Mouse (Mus musculus) liver, postnatal 0 days (tissue): ENCODE measurements around the gene Dennd5a.

Source experiments
- CTCF ChIP-seq: sonication (generic); IDR thresholded peaks from 2 replicates; pipeline ENCODE4 v1.5.1; 2016; ENCODE audit warnings: antibody characterized with exemption, low read depth
- EP300 ChIP-seq: IDR thresholded peaks from 2 replicates; pipeline ENCODE4 v1.6.1; 2016; ENCODE audit warnings: antibody characterized with exemption, low read depth, mild to moderate bottlenecking

- TF ChIP-seq EP300: no peak
- TF ChIP-seq CTCF: no peak
Observed at GRCm38 (mm10) chr7:109968924-109969450, 8.7 kb upstream of the Dennd5a start.
